Mouse (Mus musculus): Measurements from ENCODE around the gene Mettl3. TPM values are rescaled to one million over a fixed set of nuclear protein-coding genes. Genes with fewer than 3 reads are reported as not detected.

Mettl3 gene
- polyA plus RNA-seq (2017; shearing (Covaris generic)), result 71.0 TPM

GRCm38 (mm10) chr14:52304644-52305271 is at the start of gene Mettl3:
Gene Mettl3 (minus strand): TSS chr14:52305128.

DNA sequence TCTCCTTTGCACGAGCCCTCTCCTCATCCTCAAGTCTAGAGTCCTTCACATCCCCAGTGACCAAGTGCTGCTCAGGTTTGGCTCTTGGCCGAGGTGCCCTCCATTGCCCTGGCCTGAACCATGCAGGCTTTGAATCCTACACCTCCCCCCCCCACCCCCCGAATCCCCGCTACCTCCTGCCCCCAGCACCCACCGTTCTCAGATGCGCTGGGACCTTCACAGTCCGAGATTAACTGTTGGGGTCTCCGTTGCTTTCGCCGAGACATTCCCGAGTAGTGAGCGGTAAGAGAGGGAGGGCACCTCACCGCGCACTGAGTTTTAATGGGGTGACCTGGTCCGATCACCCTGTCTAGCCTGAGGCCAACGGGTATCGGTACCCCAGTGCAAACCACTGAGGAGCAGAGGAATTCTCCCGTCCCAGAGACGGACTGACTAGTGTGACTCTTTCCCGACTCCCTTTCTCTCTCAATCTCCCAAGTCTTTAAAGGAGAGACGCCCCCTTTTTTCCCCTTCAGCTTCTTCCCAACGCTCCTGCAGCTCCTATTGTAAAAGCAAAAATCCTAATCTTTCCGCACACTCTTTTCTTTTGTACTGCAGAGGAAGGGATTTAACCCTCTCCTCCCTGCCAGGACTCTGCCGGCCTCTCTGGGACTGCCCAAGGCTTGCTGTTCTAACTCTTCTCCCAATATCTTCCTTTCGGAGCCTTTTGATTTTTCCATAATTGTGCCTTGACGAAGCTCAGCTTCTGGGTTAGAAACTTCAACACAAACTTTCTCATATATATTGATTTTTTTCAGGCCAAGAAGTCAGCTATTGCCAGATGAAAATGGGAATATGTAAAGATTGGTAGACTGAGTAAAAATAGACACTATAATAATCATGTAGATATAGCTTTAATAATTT is 23.2 kb upstream of the Mettl3 start, which contains the start of gene Sall2:
Gene Sall2 (minus strand): TSS at position 853 of the 903 bp plus-strand sequence.

GRCm38 (mm10) chr14:52278932-52279746 is 25.8 kb downstream of the Mettl3 start, which contains the start of the genes Tox4 and Rab2b:
Gene Tox4 (plus strand): TSS chr14:52279146.
Gene Rab2b (minus strand): TSS chr14:52279545.

DNA sequence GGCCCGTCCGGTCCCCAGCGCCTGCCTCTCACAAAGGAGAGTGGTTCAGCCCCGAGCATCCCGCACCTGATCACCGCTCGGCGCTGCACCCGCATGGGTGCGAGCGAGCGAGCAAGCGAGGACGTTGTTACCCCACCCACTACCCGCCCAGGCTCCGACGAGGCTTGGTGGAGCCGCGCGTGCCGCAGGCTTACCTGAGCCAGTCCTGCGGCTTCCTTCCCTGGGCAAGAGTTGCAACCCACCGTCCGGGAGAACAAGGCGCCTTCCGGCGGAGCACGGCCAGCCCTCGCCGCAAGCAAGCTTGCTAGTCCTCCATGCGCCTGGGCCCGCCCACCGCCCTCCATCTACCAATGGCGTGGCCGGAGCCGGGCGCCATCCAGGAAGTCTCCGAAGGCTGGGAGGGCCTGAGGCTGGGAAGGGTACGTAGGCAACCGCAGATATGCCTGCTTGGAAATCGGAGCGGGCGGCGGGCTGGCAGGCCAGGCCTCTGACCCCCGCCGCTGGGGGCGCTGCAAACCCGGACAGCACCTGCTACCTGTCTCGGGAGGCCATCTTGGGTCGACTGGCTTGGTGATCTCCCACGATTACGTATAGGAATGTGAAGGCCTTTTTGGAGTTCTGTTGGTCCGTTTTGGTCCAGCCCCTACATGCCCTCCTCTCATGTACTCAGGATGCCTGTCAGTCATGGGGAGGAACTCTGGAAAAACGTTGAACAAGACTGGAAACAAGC is 47.3 kb downstream of the Mettl3 start, which contains the start of gene Chd8:
Gene Chd8 (minus strand): TSS at position 297 of the 730 bp plus-strand sequence.

Other genes starting within 250 kb of the Mettl3 start
- gene Hnrnpc, start 201.1 kb downstream of the Mettl3 start, polyA plus RNA-seq (2017; shearing (Covaris generic)), result 433 TPM
- gene Rpgrip1, start 194.4 kb downstream of the Mettl3 start, polyA plus RNA-seq (2017; shearing (Covaris generic)), result 4.6 TPM
- 20.1 TPM for gene Supt16, start 107.7 kb downstream of the Mettl3 start, polyA plus RNA-seq (2017; shearing (Covaris generic))
- gene Chd8, start 47.3 kb downstream of the Mettl3 start, polyA plus RNA-seq (2017; shearing (Covaris generic)), result 36.3 TPM
- gene Tox4, start 26.0 kb downstream of the Mettl3 start, polyA plus RNA-seq (2017; shearing (Covaris generic)), result 89.2 TPM
- 19.7 TPM for gene Rab2b, start 25.6 kb downstream of the Mettl3 start, polyA plus RNA-seq (2017; shearing (Covaris generic))
- gene Sall2, start 23.6 kb upstream of the Mettl3 start, polyA plus RNA-seq (2017; shearing (Covaris generic)), result 4.3 TPM
- gene Olfr1513, start 51.3 kb upstream of the Mettl3 start, polyA plus RNA-seq (2017; shearing (Covaris generic)), result not detected
- not detected for gene Olfr1512, start 74.0 kb upstream of the Mettl3 start, polyA plus RNA-seq (2017; shearing (Covaris generic))
- not detected for gene Olfr1511, start 92.3 kb upstream of the Mettl3 start, polyA plus RNA-seq (2017; shearing (Covaris generic))
- gene Olfr1510, start 109.2 kb upstream of the Mettl3 start, polyA plus RNA-seq (2017; shearing (Covaris generic)), result not detected
- not detected for gene Olfr1509, start 137.9 kb upstream of the Mettl3 start, polyA plus RNA-seq (2017; shearing (Covaris generic))
- not detected for gene Olfr1508, start 162.4 kb upstream of the Mettl3 start, polyA plus RNA-seq (2017; shearing (Covaris generic))
- gene Olfr1507, start 190.6 kb upstream of the Mettl3 start, polyA plus RNA-seq (2017; shearing (Covaris generic)), result not detected